Mouse (Mus musculus): ENCODE data around the gene Crym.

Crym gene

GRCm38 (mm10) chr7:120201771-120202170 is at the start of gene Crym:
Crym (minus strand) TSS chr7:120202111.
- no peak for DNase-seq (ENCODE audit: low spot score)

- no peak for DNase-seq (ENCODE audit: low spot score)
Observed at GRCm38 (mm10) chr7:120241092-120241491, 39.2 kb upstream of the Crym start.

- DNase-seq (ENCODE audit: low spot score) = no peak
Observed at GRCm38 (mm10) chr7:120228541-120228940, 26.6 kb upstream of the Crym start.

- no peak for DNase-seq (ENCODE audit: low spot score)
Observed at GRCm38 (mm10) chr7:120205989-120206388, 4.1 kb upstream of the Crym start.

- DNase-seq (ENCODE audit: low spot score) = peak; percentile 81
Observed at GRCm38 (mm10) chr7:120203789-120204188, 1.9 kb upstream of the Crym start, which contains the start of gene Abca14. Abca14 (plus strand) TSS chr7:120203961.

GRCm38 (mm10) chr7:120201231-120201744 is 623 bp downstream of the Crym start:
- no peak for DNase-seq (ENCODE audit: low spot score)

GRCm38 (mm10) chr7:120195207-120195606 is 6.7 kb downstream of the Crym start:
- no peak for DNase-seq (ENCODE audit: low spot score)

GRCm38 (mm10) chr7:120192816-120193215 is 9.1 kb downstream of the Crym start:
- DNase-seq (ENCODE audit: low spot score) = no peak

GRCm38 (mm10) chr7:120192207-120192606 is 9.7 kb downstream of the Crym start:
- no peak for DNase-seq (ENCODE audit: low spot score)

GRCm38 (mm10) chr7:120190150-120190665 is 11.7 kb downstream of the Crym start:
- DNase-seq (ENCODE audit: low spot score) = no peak

- DNase-seq (ENCODE audit: low spot score) = no peak
Observed at GRCm38 (mm10) chr7:120189369-120190149, 12.4 kb downstream of the Crym start.

GRCm38 (mm10) chr7:120188946-120189345 is 13.0 kb downstream of the Crym start:
- DNase-seq (ENCODE audit: low spot score) = no peak

- no peak for DNase-seq (ENCODE audit: low spot score)
Observed at GRCm38 (mm10) chr7:120182891-120183290, 19.0 kb downstream of the Crym start.

- DNase-seq (ENCODE audit: low spot score) = no peak
Observed at GRCm38 (mm10) chr7:120181401-120182230, 20.3 kb downstream of the Crym start.

- no peak for DNase-seq (ENCODE audit: low spot score)
Observed at GRCm38 (mm10) chr7:120180547-120180946, 21.4 kb downstream of the Crym start.

GRCm38 (mm10) chr7:120178935-120179334 is 23.0 kb downstream of the Crym start:
- DNase-seq (ENCODE audit: low spot score) = no peak

GRCm38 (mm10) chr7:120177611-120178010 is 24.3 kb downstream of the Crym start:
- DNase-seq (ENCODE audit: low spot score) = no peak

- DNase-seq (ENCODE audit: low spot score) = no peak
Observed at GRCm38 (mm10) chr7:120174723-120175504, 27.0 kb downstream of the Crym start.

- no peak for DNase-seq (ENCODE audit: low spot score)
Observed at GRCm38 (mm10) chr7:120173603-120174244, 28.2 kb downstream of the Crym start, which contains the start of gene Anks4b. Anks4b (plus strand) TSS chr7:120173858.

- DNase-seq (ENCODE audit: low spot score) = no peak
Observed at GRCm38 (mm10) chr7:120172188-120172700, 29.7 kb downstream of the Crym start.
